Mouse (Mus musculus): ENCODE measurements around the gene Lrrn4cl.
A peak's percentile ranks its signal among the peaks of the same experiment; 100 is the strongest.
"Not testable (repeated sequence)": the region's sequence is repeated elsewhere in the genome, so short reads cannot be mapped to it uniquely, and the experiment has no call there.

Gene Lrrn4cl

DNA sequence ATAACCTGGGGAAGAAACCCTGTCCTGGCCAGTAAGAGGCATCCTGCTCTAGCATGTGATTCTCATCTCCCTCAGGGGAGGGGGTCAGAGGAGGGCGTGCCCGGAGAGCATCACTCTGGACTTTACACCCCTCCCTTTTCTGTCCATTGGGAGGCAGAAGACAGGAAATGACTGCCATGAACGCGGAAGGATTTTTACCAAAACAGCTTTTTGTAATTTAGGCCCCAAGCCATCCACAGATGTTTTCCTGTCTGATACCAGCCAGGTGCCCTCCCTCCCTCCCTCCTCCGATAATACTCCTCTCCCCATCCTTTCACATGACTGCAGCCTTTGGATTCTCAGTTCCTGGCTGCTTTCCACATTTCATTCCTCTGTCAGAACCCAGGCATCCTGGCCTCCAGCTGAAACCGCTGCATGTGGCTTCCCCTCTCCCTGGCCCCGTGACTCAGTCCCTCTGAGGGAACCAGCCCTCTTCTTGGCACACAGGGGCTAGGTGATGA lies at the start of gene Lrrn4cl:
Gene Lrrn4cl (plus strand): TSS at position 367 of the 500 bp plus-strand sequence.
- no peak for DNase-seq

- peak; percentile 91 for DNase-seq
Observed at GRCm38 (mm10) chr19:8802130-8802821, 48.3 kb upstream of the Lrrn4cl start, which contains the start of gene Zbtb3. Gene Zbtb3 (plus strand): TSS chr19:8802555.

DNA sequence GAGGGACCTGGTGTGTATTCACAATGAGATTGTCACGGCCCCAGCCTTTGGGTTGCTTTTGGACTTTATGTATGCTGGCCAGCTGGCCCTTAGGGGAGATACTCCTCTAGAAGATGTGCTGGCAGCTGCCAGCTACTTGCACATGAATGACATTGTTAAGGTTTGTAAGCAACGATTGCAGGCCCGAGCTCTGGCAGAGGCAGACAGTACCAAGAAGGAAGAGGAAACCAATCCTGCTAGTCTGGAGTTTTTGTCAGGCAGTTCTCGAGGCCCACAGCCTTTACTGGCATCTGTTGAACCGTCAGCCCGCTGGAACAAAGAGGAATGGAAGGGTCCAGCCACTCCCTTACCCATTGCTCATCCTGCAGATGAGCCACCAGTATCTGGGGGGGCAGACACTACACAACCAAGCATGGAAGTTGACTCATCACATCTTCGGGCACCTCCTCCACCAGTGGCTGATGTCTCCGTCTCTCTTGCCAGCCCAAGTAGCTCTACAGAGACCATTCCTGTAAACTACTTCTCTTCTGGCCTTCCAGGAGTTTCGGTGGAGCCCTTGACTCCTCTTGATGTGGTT lies 47.3 kb upstream of the Lrrn4cl start:
- no peak for DNase-seq

GRCm38 (mm10) chr19:8803879-8804660 lies 46.5 kb upstream of the Lrrn4cl start:
- no peak for DNase-seq

DNA sequence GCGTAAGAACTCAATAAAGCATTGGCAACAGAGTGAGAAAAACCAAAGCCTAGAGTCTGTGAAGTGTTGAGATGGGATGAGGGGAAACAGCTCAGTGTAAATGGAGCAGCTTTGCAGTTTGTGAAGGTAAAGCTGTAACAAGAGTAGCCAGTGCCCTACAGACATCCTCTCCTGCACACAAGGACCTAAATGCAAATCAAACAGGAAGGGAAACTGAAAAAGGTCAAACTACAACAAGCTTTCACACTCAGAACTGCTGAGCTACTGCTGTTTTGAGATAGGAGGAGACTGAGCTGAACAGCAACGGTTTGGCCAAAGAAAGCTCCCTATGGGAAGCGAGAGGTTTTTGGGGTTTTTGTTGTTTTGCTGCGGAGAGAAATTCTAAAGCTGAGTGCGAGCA lies 43.8 kb upstream of the Lrrn4cl start:
- DNase-seq = no peak

- DNase-seq = no peak
Observed at GRCm38 (mm10) chr19:8815812-8816211, 34.8 kb upstream of the Lrrn4cl start.

GRCm38 (mm10) chr19:8817001-8817400 lies 33.6 kb upstream of the Lrrn4cl start:
- DNase-seq = no peak

DNA sequence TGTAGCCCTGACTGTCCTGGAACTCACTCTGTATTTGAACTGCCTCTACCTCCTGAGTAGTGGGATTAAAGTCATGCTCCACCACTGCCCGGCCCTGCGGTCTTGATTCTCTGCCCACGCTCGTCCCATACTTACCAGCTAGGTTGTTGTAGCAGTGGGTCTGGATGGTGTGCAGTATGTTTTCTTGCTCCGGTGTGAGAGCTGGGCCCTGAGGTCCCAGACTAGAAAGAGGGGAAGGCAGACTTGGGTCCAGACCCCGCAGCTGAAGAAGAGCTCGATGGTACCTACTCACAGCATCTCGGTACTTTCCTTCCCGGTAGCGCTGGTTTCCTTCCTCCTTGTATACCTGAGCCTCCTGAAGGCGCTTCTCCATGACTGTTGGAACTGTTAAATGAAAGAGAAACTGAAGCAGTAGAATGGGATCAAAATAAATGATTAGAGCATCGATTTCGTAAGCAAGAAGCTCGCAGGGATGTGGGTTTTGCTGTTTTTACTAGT lies 32.2 kb upstream of the Lrrn4cl start:
- no peak for DNase-seq

DNA sequence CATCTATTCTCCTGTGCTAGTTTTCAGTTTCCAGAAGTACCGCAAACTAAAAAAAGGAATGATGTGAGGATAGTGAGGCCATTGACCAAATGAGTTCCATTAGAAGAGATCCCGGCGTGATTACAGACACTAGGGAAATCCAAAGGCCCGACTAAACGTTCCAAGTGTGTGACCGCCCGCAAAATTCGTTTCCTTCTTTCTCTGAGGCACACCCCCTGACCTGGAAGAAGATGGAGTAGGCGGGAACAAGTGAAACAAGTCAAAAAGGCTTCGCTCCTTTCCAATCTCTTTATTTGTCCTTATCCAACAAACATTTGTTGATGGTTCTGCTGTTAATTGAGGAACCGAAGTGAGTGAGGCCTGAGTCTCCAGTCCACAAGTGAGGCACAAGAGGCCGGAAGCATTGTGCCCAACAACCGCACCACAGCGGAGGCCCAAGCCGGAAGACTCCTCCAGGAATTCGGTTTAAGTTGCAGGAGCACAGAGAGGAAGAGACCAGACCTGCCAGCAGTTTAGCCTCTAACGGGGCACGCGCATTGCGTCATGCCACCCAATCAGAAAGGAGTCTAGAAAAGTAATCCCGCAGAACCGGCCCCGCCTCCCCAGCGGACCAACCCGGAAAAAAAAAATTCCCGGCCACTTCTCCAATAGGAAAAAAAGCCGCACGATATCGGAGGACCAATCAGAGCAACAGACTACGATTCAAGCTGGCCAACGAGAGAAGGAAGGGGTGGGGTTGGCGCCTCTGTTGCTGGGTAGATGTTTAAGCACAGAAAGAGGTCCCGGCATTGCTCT lies 31.6 kb upstream of the Lrrn4cl start, which contains the start of gene Ttc9c:
Gene Ttc9c (minus strand): TSS at position 533 of the 795 bp plus-strand sequence.
- DNase-seq = peak; percentile 96

- peak; percentile 98 for DNase-seq
Observed at GRCm38 (mm10) chr19:8819596-8820423, 30.8 kb upstream of the Lrrn4cl start, which contains the start of gene Hnrnpul2. Gene Hnrnpul2 (plus strand): TSS chr19:8820010.

- no peak for DNase-seq
Observed at GRCm38 (mm10) chr19:8820424-8820956, 30.1 kb upstream of the Lrrn4cl start.

- no peak for DNase-seq
Observed at GRCm38 (mm10) chr19:8821146-8821545, 29.4 kb upstream of the Lrrn4cl start.

- no peak for DNase-seq
Observed at GRCm38 (mm10) chr19:8822696-8823095, 27.9 kb upstream of the Lrrn4cl start.

- no peak for DNase-seq
Observed at GRCm38 (mm10) chr19:8829660-8830059, 20.9 kb upstream of the Lrrn4cl start, which contains the start of gene AC129217.1. Gene AC129217.1 (plus strand): TSS chr19:8829773.

DNA sequence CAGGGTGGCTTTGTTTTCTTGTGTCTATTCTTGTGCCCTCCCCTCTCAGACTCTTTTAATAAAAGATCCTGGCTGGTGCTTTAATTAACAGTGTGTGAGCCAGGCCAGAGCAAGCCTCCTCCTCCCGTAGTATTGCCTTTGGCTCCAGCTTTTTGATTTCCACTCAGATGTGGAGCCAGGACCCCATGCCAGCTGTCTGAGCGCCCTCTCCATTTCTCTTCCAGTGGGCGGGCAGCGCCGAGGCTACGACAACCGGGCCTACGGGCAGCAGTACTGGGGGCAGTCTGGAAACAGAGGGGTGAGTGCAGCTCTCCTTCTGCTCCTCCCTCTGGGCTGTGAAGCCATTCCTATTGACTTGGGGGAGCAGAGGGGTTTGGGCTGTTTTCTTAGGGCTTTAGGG lies 19.9 kb upstream of the Lrrn4cl start:
- DNase-seq = no peak

DNA sequence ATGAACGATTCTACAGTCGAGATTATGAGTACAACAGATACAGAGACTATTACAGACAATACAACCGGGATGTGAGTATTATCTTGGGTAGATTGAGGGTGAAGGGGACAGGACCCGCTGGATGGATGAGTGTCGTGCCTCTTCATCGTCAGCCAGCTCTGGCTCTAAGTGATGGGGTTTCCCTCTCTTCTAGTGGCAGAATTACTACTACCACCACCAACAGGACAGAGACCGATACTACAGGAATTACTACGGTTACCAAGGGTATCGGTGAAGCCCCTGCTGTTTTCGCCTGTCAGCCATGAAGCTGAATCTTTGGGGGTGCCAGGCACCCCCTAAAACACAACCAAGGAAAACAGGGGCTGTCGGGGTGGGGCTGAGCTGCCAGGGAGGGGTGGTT lies 19.3 kb upstream of the Lrrn4cl start:
- DNase-seq = no peak

DNA sequence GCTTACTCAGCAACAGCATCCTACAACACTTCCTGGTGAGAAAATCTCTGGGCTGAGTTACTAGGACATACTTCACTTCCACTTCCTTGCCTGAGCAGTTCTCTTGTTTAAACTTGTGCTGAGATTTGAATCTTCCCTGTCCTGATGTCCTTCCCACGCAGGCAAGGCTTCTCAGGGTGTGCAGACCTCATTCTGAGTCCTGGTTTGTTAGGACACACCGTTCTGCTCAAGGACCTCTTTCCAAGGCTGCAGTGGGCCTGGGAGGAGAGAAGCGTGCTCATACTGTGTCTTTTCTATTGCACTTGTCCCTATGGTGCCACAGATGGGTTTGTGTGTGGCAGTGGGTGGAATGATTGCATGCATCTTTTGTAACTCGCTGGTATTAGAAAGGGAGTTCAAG lies 17.6 kb upstream of the Lrrn4cl start:
- no peak for DNase-seq

DNA sequence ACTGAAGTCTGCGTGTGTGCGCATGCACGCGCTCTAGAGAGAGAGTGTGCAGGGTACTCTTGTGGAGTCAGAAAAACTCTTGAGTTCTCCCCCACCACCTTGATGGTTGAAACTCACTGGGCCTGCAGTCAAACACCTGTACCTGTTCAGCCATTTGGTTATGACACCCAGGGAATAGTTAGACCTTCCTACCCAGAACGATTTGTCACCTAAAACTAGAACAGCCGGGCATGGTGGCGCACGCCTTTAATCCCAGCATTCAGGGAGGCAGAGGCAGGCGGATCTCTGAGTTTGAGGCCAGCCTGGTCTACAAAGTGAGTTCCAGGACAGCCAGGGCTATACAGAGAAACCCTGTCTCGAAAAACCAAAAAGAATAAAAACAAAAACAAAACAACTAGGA lies 14.2 kb upstream of the Lrrn4cl start:
- DNase-seq = not testable (repeated sequence)

DNA sequence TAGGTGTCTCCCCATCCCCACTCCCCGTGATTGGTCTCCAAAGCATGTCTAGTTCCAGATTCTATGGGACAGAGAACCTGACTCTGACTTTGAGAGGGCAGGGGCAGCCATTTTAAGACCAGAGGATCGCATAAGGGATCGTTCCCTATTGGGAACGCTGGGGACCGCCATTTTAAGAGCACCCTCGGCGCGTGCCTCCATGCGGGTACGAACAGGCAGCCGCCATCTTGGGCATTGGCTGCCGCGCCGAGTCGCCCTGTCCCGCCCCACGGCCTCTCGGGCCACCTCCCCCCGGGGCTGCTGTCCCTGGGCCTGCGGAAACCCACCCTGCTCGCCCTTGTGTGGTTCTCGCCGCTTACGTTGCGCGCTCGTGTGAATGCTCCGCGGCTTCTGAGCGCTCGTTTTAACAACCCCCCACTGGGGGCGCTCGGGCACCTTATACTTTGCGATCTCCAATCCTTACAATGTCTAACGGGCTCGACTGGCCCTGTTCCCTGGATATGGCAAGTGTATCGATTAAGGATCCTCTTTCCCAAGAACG lies 13.2 kb upstream of the Lrrn4cl start, which contains the start of gene Bscl2:
Gene Bscl2 (plus strand): TSS at position 217 of the 541 bp plus-strand sequence.
- peak; percentile 82 for DNase-seq

DNA sequence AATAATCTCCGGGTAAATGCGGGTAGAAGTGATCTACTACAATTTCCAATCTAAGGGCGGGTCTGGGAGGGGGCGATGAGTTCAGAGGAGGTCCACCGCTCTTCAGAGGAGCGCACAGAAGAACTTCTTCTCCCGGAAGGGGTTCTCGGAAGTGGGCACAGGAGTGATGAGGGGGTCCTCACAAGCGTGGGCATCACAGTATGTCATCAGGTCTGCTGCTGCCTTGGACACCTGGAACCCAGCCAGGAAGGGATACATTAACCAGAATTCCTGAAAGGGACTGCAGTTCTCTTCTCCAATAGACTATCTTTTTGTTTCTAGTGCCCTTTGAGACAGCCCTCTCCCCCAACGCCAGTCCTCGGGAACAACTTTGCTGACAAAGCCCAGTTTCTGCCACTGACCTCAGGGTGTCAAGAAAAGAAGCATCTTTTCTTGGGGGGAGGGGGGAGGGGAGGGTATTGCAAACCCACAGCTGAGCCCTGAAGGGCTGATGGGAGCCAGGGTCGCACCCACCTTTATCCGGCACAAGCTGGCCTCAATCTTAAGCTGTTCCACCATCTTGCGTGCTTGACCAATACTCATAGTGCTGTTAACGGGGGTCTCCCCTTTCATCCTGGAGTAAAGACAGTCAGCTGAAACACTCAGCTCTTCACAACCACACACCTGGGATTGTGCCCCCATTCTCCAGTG lies 12.4 kb upstream of the Lrrn4cl start:
- DNase-seq = peak; percentile 33
